Comparison of ENCODE assay signal across 8 mouse cellular contexts in genomic region chr10:117746297-117746883, GRCm38 (mm10). TPM values are rescaled to one million over a fixed set of nuclear protein-coding genes. Genes with fewer than 3 reads are reported as not detected.
A peak's percentile ranks its signal among the peaks of the same experiment; 100 is the strongest.
DNase-seq lines count a peak whose midpoint lies in the region; ATAC-seq and TF ChIP-seq lines count a peak whose summit lies in the region.

TSS of gene Slc35e3 (minus strand) at chr10:117746365.

- peak within 1 kb of the TSS; percentile 84 for H3K4me2 ChIP-seq in kidney, embryonic 14.5 days (replicated peaks; ENCODE audit: low read depth, low read length)
- peak within 1 kb of the TSS; percentile 74 for H3K4me2 ChIP-seq in limb, embryonic 14.5 days (replicated peaks; ENCODE audit: low read depth, low read length, severe bottlenecking)
- H3K4me2 ChIP-seq in midbrain, embryonic 16.5 days (ENCODE audit: low read length), result peak within 1 kb of the TSS; percentile 73

- WGBS in heart, embryonic 10.5 days, result 12% methylated on average over 46 of the region's 46 CpGs
- 19% methylated on average over 38 of the region's 46 CpGs for WGBS in kidney, embryonic 14.5 days
- 20% methylated on average over 33 of the region's 46 CpGs for WGBS in limb, embryonic 14.5 days
- 15% methylated on average over 38 of the region's 46 CpGs for WGBS in midbrain, embryonic 16.5 days
- WGBS in spleen, adult 2 months, result 11% methylated on average over 46 of the region's 46 CpGs

- peak; percentile 66 for TF ChIP-seq POLR2A in embryonic fibroblast, embryonic 13.5 days (IDR thresholded peaks at IDR 0.05; ENCODE audit: low read depth, low read length)
- TF ChIP-seq POLR2A in limb, embryonic 14.5 days (IDR thresholded peaks at IDR 0.05; ENCODE audit: borderline replicate concordance, extremely low read depth, insufficient read depth, insufficient read length), result no peak
- TF ChIP-seq POLR2A in spleen, adult 2 months (IDR thresholded peaks at IDR 0.05; ENCODE audit: low read depth, low read length), result peak; percentile 56

- H3K27ac ChIP-seq in embryonic fibroblast, embryonic 13.5 days (ENCODE audit: insufficient read depth, low read length), result no peak within 1 kb of the TSS
- H3K27ac ChIP-seq in heart, embryonic 10.5 days, result peak within 1 kb of the TSS; percentile 87
- H3K27ac ChIP-seq in kidney, embryonic 14.5 days (ENCODE audit: low read depth, low read length), result no peak within 1 kb of the TSS
- peak within 1 kb of the TSS; percentile 83 for H3K27ac ChIP-seq in limb, embryonic 14.5 days (replicated peaks; ENCODE audit: low read depth, low read length)
- H3K27ac ChIP-seq in midbrain, embryonic 16.5 days (ENCODE audit: low read length), result peak within 1 kb of the TSS; percentile 64
- peak within 1 kb of the TSS; percentile 76 for H3K27ac ChIP-seq in spleen, adult 2 months (ENCODE audit: insufficient read depth, low read length)

- H3K36me3 ChIP-seq in heart, embryonic 10.5 days, result peaks cover 35% of the 10 kb centered on the region
- peaks cover 21% of the 10 kb centered on the region; the same call in 1 of the 2 replicates for H3K36me3 ChIP-seq in kidney, embryonic 14.5 days (ENCODE audit: control insufficient read depth, insufficient read depth, low read length)
- H3K36me3 ChIP-seq in limb, embryonic 14.5 days (ENCODE audit: control insufficient read depth, insufficient read depth, low read length), result peaks cover 25% of the 10 kb centered on the region
- H3K36me3 ChIP-seq in midbrain, embryonic 16.5 days (ENCODE audit: control insufficient read depth, insufficient read depth, low read length), result peaks cover 7% of the 10 kb centered on the region
- peaks cover 8% of the 10 kb centered on the region for H3K36me3 ChIP-seq in spleen, adult 2 months (ENCODE audit: control insufficient read depth, insufficient read depth, low read length)

- peak; percentile 99 for DNase-seq in B cell, adult 2 months
- DNase-seq in brain, adult 2 months (ENCODE audit: low read depth, low spot score), result peak; percentile 97
- DNase-seq in heart, embryonic 10.5 days (ENCODE audit: low spot score), result peak; percentile 96
- DNase-seq in limb, embryonic 14.5 days (ENCODE audit: low spot score), result peak; percentile 91
- DNase-seq in spleen, adult 2 months (ENCODE audit: low read depth in 1 of 2, low spot score in 2 of 2), result peak; percentile 77 to 98

- H3K4me3 ChIP-seq in embryonic fibroblast, embryonic 13.5 days (ENCODE audit: insufficient read depth, low read length), result peak within 1 kb of the TSS; percentile 59
- H3K4me3 ChIP-seq in heart, embryonic 10.5 days, result peak within 1 kb of the TSS; percentile 65
- H3K4me3 ChIP-seq in kidney, embryonic 14.5 days (ENCODE audit: low read length), result peak within 1 kb of the TSS; percentile 50
- peak within 1 kb of the TSS; percentile 55 for H3K4me3 ChIP-seq in limb, embryonic 14.5 days (replicated peaks; ENCODE audit: low read length)
- peak within 1 kb of the TSS; percentile 72 for H3K4me3 ChIP-seq in midbrain, embryonic 16.5 days (ENCODE audit: low read depth, low read length)
- H3K4me3 ChIP-seq in spleen, adult 2 months (ENCODE audit: extremely low read depth, insufficient read depth, insufficient read length), result peak within 1 kb of the TSS; percentile 71

- 0 out of 2 replicates have a peak, but pooled peaks cover 3% of the 10 kb centered on the region for H3K4me1 ChIP-seq in embryonic fibroblast, embryonic 13.5 days (ENCODE audit: control insufficient read depth, insufficient read depth, low read length)
- H3K4me1 ChIP-seq in heart, embryonic 10.5 days, result peaks cover 10% of the 10 kb centered on the region
- 0 out of 2 replicates have a peak, but pooled peaks cover 5% of the 10 kb centered on the region for H3K4me1 ChIP-seq in kidney, embryonic 14.5 days (ENCODE audit: control insufficient read depth, insufficient read depth, low read length)
- peaks cover 10% of the 10 kb centered on the region for H3K4me1 ChIP-seq in limb, embryonic 14.5 days (ENCODE audit: control insufficient read depth, insufficient read depth, low read length)
- peaks cover 20% of the 10 kb centered on the region for H3K4me1 ChIP-seq in midbrain, embryonic 16.5 days (ENCODE audit: control insufficient read depth, insufficient read depth, low read length)
- H3K4me1 ChIP-seq in spleen, adult 2 months (ENCODE audit: control insufficient read depth, insufficient read depth, insufficient read length), result peaks cover 6% of the 10 kb centered on the region; the same call in 1 of the 2 replicates

- no peak for TF ChIP-seq CTCF in embryonic fibroblast, embryonic 13.5 days (IDR thresholded peaks at IDR 0.05; ENCODE audit: borderline replicate concordance, insufficient read depth, low read length)
- TF ChIP-seq CTCF in spleen, adult 2 months (IDR thresholded peaks at IDR 0.05; ENCODE audit: extremely low read depth, insufficient read depth, insufficient read length, insufficient replicate concordance), result no peak

- no peaks in the 10 kb centered on the region for H3K27me3 ChIP-seq in heart, embryonic 10.5 days (ENCODE audit: insufficient read depth, poor library complexity, severe bottlenecking)
- no peaks in the 10 kb centered on the region for H3K27me3 ChIP-seq in kidney, embryonic 14.5 days (ENCODE audit: control insufficient read depth, insufficient read depth, low read length)
- no peaks in the 10 kb centered on the region for H3K27me3 ChIP-seq in limb, embryonic 14.5 days (ENCODE audit: control insufficient read depth, insufficient read depth, low read length)
- H3K27me3 ChIP-seq in midbrain, embryonic 16.5 days (ENCODE audit: control insufficient read depth, insufficient read depth, low read depth, low read length), result no peaks in the 10 kb centered on the region
- H3K27me3 ChIP-seq in spleen, adult 2 months (ENCODE audit: control insufficient read depth, insufficient read depth, low read length), result no peaks in the 10 kb centered on the region

- no peaks in the 10 kb centered on the region for H3K9me3 ChIP-seq in heart, embryonic 10.5 days
- no peaks in the 10 kb centered on the region for H3K9me3 ChIP-seq in kidney, embryonic 14.5 days (ENCODE audit: control insufficient read depth, low read length)
- no peaks in the 10 kb centered on the region for H3K9me3 ChIP-seq in limb, embryonic 14.5 days (ENCODE audit: control insufficient read depth, low read length)
- no peaks in the 10 kb centered on the region for H3K9me3 ChIP-seq in midbrain, embryonic 16.5 days (replicated peaks; ENCODE audit: control insufficient read depth, low read length, poor library complexity, severe bottlenecking)

- H3K9ac ChIP-seq in kidney, embryonic 14.5 days (ENCODE audit: low read depth, low read length), result peak within 1 kb of the TSS; percentile 60
- peak within 1 kb of the TSS; percentile 62 for H3K9ac ChIP-seq in limb, embryonic 14.5 days (ENCODE audit: low read depth, low read length, severe bottlenecking)
- H3K9ac ChIP-seq in midbrain, embryonic 16.5 days (ENCODE audit: low read depth, low read length), result peak within 1 kb of the TSS; percentile 80

- ATAC-seq in kidney, embryonic 14.5 days (ENCODE audit: low FRiP score, low TSS enrichment), result peak; percentile 97
- ATAC-seq in limb, embryonic 14.5 days (ENCODE audit: low FRiP score, low read depth), result peak; percentile 94
- peak; percentile 98 for ATAC-seq in midbrain, embryonic 16.5 days

RNA-seq across cellular contexts. Expression of gene Slc35e3, which starts in this region (rescaled TPM):
- polyA plus RNA-seq in embryonic fibroblast, embryonic 13.5 days (2011; ENCODE audit: insufficient read length, low read depth, missing spikeins), result 26.1 and 28.9 TPM in 2 replicates
- 10.5 and 14.9 TPM in 2 replicates for polyA plus RNA-seq in heart, embryonic 10.5 days (2016; fragmentation: Nextera tagmentation; extraction: Ambion mirVana)
- 7.5 and 12.5 TPM in 2 replicates for polyA plus RNA-seq in kidney, embryonic 14.5 days (2014; fragmentation: Nextera tagmentation; extraction: Ambion mirVana)
- polyA plus RNA-seq in limb, embryonic 14.5 days (2012; rRNA removed), result 36.2 and 43.8 TPM in 2 replicates
- 21.7 and 26.7 TPM in 2 replicates for polyA plus RNA-seq in limb, embryonic 14.5 days (2014; fragmentation: Nextera tagmentation; extraction: Ambion mirVana)
- polyA plus RNA-seq in midbrain, embryonic 16.5 days (2015; fragmentation: Nextera tagmentation; extraction: Ambion mirVana), result 34.4 and 34.8 TPM in 2 replicates
- 5.6 and 7.4 TPM in 2 replicates for polyA plus RNA-seq in spleen, adult 2 months (2012; rRNA removed)

Comparison
In these comparisons a context has a peak if more than half of its experiments do, and no peak if none do; other contexts are left out.
1. H3K27ac ChIP-seq: peak in heart, embryonic 10.5 days (single experiment), limb, embryonic 14.5 days (single experiment), midbrain, embryonic 16.5 days (single experiment) and spleen, adult 2 months (single experiment); none in embryonic fibroblast, embryonic 13.5 days (single experiment) and kidney, embryonic 14.5 days (single experiment).
2. Peak in every context shown above with its lines, with median percentiles within 50 percentile points of each other: DNase-seq, H3K4me3 ChIP-seq, ATAC-seq, H3K4me2 ChIP-seq and H3K9ac ChIP-seq.